ENCODE assay signal across 11 mouse cellular contexts in the genomic region with DNA sequence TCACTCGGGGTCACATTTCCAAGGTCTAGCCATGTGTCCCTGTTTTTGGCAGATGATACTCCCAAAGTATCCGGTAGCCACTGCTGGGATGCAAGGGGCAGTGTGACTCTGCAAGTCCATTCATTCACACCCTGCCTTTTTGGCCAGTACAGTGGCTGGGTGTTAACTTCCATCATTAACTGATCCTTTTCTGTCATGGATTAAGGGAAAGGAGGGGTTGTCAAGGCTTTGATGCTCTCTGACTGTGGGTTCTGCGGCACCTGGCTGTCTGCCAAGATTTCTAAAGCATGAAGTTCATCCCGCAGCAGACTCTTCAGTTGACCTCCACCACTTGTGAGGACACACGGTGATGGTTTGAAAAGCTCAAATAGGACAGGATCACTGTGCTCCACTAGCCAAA. TPM values are rescaled to one million over a fixed set of nuclear protein-coding genes. Genes with fewer than 3 reads are reported as not detected.
A peak's percentile ranks its signal among the peaks of the same experiment; 100 is the strongest.
DNase-seq lines count a peak whose midpoint lies in the region.
"Had no signal": no experiment of that assay in that cellular context is flagged by ENCODE, and none has a peak within 500 bp of the region (broad histone marks: within the 10 kb centered on the region; RNA-seq: fewer than 3 reads in every experiment).

No protein-coding gene starts in this region.

- peak; percentile 71 for DNase-seq in heart, adult 11 months
- DNase-seq in heart, adult 8-10 months (ENCODE audit: low spot score) = no peak
- peak; percentile 38 for DNase-seq in retina, postnatal 1 day
- no peak for DNase-seq in retina, embryonic 14.5 days (ENCODE audit: low spot score)
- DNase-seq in adrenal gland, postnatal 36 days = peak; percentile 27 to 43
- no peak for DNase-seq in spleen, postnatal 10 days (ENCODE audit: low spot score in 2 of 2)
- no peak for DNase-seq in T-cell, adult 2 months (ENCODE audit: low spot score)
- DNase-seq: cerebellum, adult 8-10 months; heart, postnatal 10 days; kidney, postnatal 14 days; thymus, postnatal 25 days had no signal

RNA-seq across cellular contexts. Expression of a gene that starts 16.6 kb away (rescaled TPM):
- 1 to 10 TPM; 3.5 to 4.7 (median 3.7) TPM for total RNA-seq in heart, adult 8-10 months (2022)
- total RNA-seq in adrenal gland, postnatal 36 days (2021) = 10 to 100 TPM in 1 of 2 experiments, 1 to 10 TPM in 1; 8.8 to 12.6 TPM

RNA-seq across cellular contexts. Expression of a gene that starts 32.3 kb away (rescaled TPM):
- total RNA-seq in heart, adult 8-10 months (2022) = 10 to 100 TPM; 17.0 to 18.9 (median 18.2) TPM
- total RNA-seq in adrenal gland, postnatal 36 days (2021) = 10 to 100 TPM; 43.4 to 44.1 TPM

RNA-seq across cellular contexts. Expression of a gene that starts 56.6 kb away (rescaled TPM):
- total RNA-seq in heart, adult 8-10 months (2022) = under 1 TPM in 3 of 4 experiments, not detected in 1; 0.30 to 0.80 (median 0.37) TPM
- 100 to 1,000 TPM; 126 to 196 TPM for total RNA-seq in adrenal gland, postnatal 36 days (2021)

Comparison
In these comparisons a context has a peak if more than half of its experiments do, and no peak if none do; other contexts are left out.
1. DNase-seq: peak in heart, adult 11 months (single experiment), retina, postnatal 1 day (single experiment) and adrenal gland, postnatal 36 days (2 of 2); none in heart, adult 8-10 months (single experiment), retina, embryonic 14.5 days (single experiment), spleen, postnatal 10 days (0 of 2) and T-cell, adult 2 months (single experiment).
2. RNA of a gene that starts 56.6 kb away (total RNA-seq): 126 to 196 TPM in adrenal gland, postnatal 36 days; 0.30 to 0.80 TPM in heart, adult 8-10 months; every median in the first group is over 10 times any median in the second.